Mouse (Mus musculus) neutrophil, adult 5-6 weeks (primary cell): ENCODE measurements around the gene Synpo2l. TPM values are rescaled to one million over a fixed set of nuclear protein-coding genes. Genes with fewer than 3 reads are reported as not detected.

ENCODE experiments used
- ATAC-seq: fragments of 151-379, 151-347 bp; 2 replicates; pipeline ENCODE4 v1.8.0; 2017; ENCODE audit warnings: mild to moderate bottlenecking, moderate TSS enrichment; ENCODE audit not compliant: insufficient number of reproducible peaks, poor library complexity, low FRiP score, severe bottlenecking; ENCODE audit errors: extremely low read depth
- total RNA-seq: library from RNA; stranded (forward); fragments of 200-1000 nt; gene quantifications from 2 replicates; pipeline ENCODE4 v1.2.3, GENCODE M21; 2017

Gene Synpo2l
- total RNA-seq, 1 experiment from 2014 or later, result not detected

DNA sequence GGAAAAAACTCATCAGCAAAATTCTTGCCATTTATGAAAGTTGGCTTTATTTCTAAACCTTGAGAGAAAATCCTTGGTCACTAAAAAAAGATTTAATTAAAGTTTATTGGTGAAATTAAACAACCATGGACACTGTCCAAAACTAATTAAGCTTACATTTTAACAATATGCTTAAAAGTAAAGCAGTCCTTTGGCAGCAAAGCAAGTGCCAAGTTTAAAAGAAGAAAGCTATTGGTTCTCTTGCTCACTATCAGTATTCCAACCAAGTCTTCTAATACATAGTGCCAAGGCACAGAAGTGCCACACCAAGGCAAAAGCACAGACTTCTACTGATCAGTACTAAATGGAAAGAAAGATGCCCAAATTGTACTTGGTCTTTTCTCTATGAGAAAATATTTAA, 49.0 kb downstream of the Synpo2l start:
- ATAC-seq, result no peak

DNA sequence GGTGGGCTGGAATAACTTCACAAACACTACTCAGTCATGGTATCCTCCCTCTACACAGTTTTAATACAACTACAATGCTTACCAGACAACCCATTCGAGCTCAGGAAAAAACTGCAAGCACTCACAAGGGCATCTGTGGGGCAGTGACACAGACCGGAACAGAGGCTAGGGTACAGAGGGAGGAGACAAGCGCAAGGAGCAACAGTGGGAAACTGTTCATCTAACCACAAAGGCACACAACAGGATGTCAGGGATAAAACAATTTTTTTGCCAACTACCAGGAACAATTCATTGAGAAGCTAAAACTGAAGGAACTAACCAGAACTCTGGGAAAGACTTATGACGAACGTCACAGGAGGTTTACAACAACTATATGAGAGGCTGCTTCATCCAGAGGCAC, 49.9 kb downstream of the Synpo2l start:
- no peak for ATAC-seq

DNA sequence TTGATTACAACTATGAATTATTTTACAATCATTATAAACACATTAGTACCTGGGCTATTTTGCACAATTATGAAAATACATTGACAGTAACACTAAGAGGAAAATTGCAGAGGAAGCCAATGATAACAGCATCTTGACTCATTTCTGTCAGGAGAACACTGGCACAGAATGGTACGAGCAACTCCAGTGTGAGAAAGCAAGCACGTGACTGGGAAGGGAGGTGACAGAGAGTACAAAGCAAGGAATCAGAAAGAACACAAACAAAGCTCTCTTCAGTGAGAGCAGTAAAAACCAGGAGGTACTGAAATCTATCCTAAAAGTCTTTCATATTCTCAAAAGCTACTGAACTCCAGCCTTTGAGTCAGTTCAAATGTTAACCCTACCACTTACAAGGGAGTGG, 51.7 kb downstream of the Synpo2l start:
- no peak for ATAC-seq

DNA sequence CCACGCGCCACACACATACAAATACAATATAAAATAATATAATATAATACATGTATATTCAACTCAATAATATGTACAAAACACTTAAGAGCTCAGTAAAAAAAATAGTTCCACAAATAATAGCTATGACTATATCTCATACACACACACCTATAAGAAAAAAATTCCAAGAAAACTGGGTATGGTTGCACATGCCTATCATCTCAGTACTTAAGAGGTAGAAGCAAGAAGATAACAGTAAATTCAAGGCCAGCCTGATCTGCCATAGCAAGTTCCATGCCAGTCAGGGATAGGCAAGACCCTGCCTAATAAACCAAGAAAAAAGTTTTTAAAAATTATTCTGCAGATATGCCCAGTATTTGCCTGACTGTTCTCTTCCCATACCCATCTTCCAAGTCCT, 53.1 kb downstream of the Synpo2l start:
- no peak for ATAC-seq

DNA sequence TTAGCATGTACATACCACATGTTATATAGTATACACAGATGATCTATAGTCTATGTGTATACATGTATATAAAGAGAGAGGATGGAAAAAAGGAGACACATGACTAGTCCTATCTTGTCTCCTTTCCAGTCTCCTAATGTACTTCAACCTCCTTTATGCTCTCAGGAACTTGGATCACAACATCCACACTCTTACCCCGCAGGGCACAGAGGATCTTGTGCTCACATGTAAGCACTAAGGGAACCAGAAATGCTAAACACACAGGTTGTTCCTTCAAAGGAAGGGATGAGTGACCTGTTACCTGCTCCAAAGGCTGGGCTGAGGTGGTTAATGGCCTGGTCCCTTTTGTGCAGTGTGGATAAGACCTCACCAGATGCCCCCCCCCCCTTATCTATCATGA, 55.3 kb downstream of the Synpo2l start:
- no peak for ATAC-seq

DNA sequence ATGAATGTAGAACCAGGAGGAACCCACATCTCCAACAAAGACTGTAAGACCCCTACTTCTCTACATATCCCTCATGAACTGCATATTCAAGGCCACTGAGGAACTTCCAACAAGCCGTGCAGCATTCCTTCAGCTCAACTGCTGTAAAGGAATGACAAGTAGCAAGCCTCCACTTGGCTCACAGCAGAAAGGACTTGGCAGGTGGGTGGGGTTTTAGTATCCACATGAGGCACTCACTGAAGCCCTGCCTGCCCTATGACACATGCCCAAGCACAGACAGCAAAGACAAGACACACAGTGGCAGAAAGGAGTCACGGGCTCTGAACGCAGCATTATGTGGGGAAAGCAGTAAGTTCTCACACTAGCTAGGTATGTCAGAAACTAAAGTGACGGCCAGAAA, 58.0 kb downstream of the Synpo2l start:
- ATAC-seq, result no peak

DNA sequence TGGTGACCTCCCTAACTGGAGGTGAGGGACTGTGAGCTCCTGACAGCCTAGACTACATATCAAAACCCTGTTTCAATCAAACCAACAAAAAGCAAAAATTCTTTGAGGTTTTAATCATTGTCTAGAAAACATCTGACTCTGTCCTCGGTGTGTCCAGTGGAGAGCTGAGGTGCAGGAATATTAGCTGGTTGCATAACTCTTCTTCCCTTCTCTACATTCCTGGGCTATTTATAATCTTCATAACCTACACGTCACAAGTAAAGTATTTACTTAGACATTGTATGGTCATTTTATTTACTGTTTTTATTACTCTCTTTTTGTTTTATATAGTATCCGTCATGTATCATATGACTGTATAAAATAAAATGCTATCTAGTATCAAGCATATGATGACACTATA, 58.6 kb downstream of the Synpo2l start:
- no peak for ATAC-seq

Other genes starting within 250 kb of the Synpo2l start
- gene Cfap70, start 216.1 kb downstream of the Synpo2l start, total RNA-seq, result not detected in 2 replicates
- 83.6 and 84.7 TPM in 2 replicates for gene Anxa7, start 188.2 kb downstream of the Synpo2l start, total RNA-seq
- 2.9 and 3.7 TPM in 2 replicates for gene Mss51, start 171.5 kb downstream of the Synpo2l start, total RNA-seq
- gene Ppp3cb, start 121.8 kb downstream of the Synpo2l start, total RNA-seq, result 88.2 and 88.3 TPM in 2 replicates
- 3.2 and 4.5 TPM in 2 replicates for gene Usp54, start 27.3 kb downstream of the Synpo2l start, total RNA-seq
- not detected in 2 replicates for gene Myoz1, start 11.8 kb downstream of the Synpo2l start, total RNA-seq
- 188 and 209 TPM in 2 replicates for gene Sec24c, start 6.0 kb upstream of the Synpo2l start, total RNA-seq
- 5.6 and 5.7 TPM in 2 replicates for gene Fut11, start 26.6 kb upstream of the Synpo2l start, total RNA-seq
- gene Chchd1, start 34.7 kb upstream of the Synpo2l start, total RNA-seq, result 43.1 and 47.8 TPM in 2 replicates
- gene Zswim8, start 39.2 kb upstream of the Synpo2l start, total RNA-seq, result 97.9 and 103 TPM in 2 replicates
- gene Ndst2, start 66.2 kb upstream of the Synpo2l start, total RNA-seq, result 18.2 and 21.4 TPM in 2 replicates
- gene Camk2g, start 125.7 kb upstream of the Synpo2l start, total RNA-seq, result 53.7 and 64.2 TPM in 2 replicates
- gene Plau, start 168.3 kb upstream of the Synpo2l start, total RNA-seq, result 0.12 and 0.81 TPM in 2 replicates